Mouse (Mus musculus): ENCODE results near the gene Nprl3.
"Not testable (repeated sequence)": the region's sequence is repeated elsewhere in the genome, so short reads cannot be mapped to it uniquely, and the experiment has no call there.

The Nprl3 gene

DNA sequence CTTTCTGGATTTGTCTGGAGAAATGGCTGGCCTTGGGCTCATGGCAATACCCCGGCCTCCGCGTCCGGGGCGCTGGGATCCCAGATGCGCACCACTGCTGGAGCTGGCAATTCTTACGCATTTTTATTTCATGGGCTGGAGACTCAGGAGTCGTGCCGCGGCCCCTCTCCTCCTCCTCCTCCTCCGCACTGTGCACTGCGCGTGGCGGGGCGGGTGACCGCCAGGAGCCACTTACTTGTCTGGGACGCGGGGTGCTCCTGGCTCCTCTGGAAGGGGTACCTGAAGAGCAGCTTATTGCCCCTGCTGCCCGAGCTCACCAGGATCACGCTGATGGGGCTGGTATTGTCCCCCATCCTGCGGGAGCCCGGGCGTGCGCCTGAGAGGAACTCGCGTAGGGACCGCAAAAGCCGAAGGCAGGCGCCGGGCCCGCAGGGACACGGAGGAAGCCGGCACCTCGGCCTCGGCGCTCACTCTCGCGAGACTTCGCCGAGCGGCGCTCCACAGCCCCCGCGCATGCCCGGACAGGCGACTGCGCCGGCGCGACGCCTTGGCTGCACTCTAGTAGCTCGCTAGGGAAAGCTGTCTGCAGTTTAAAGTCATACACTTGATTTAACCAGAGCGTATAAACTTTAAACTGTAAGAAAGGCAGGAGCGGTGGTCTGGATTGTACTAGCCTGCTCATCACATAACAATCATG, at the start of gene Nprl3:
Nprl3 (minus strand) TSS at position 520 of the 697 bp plus-strand sequence.
- DNase-seq (ENCODE audit: extremely low spot score) = peak; percentile 92

DNA sequence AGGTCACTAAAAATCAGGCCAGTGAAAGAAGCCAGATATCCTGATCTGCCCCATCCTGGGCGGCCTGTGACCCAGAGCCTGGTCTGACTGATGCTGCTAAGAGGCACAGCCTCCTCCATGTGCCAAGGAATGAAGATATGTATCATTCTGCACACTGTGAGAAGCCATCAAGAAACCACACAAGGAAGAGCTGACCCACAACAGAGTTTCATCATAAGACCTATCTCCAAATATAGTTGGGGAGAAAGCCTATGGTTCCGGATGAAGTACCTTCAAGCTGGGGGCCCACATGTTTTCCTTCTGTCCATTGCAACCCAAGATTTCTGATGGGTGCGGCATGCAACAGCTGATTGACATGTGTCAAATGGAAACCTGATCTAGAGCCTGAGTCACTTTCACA, 48.5 kb upstream of the Nprl3 start:
- DNase-seq (ENCODE audit: extremely low spot score) = no peak

DNA sequence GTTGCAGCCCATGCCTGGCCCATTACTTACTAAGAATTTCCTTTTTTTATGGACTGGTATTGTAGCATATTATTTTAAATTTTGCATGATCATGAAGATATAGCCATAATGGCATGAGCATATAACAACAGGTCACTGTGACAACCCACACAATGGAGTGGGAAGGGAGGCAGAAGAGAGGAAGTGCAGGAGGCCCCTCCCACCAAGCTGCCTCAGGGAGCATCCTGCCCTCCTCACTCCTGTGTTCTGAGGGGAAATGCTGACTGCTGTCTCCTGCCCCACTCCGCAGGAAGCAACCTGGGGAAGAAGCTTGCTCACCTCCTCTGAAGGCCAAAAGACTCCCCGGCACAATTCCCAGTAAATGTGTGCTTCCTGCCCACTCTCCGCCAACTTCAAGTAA, 42.4 kb upstream of the Nprl3 start:
- DNase-seq (ENCODE audit: extremely low spot score) = no peak

DNA sequence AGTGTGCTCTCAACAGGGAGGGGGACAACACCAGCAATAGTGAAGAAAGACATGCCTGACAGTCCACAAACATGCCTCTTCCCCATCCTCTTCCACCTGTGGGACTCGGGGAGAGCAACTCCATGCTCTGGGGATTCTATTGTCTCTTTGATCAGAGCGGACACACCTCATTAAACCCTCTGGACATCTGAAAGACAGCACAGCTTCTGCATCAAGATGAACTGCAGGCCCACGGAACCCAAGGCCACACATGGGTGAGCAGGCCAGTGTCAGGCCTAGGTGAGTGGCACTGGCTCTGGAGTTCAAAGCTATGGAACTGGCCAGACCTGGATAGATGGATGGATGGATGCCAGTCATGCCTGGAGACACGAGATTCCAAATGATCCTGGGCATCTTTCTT, 41.9 kb upstream of the Nprl3 start:
- DNase-seq (ENCODE audit: extremely low spot score) = no peak

DNA sequence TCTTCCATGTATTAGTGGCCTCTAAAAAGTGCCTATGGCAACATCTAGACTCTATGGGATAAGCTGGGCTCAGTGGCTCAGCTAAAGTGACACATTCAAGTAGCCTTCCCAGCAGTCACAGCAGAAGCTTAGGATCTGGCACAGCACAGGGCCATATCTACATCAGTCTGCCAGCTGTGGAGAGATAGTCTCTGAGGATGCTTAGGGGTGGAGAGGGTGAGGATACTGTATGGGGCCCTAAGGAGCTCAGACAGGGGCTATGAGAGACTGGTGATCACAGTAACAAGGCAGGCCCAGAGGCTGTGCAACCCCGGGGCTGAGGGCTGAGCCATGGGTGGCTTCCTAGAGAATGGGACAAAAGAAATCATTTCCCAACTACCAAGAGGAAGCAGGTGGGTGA, 39.5 kb upstream of the Nprl3 start:
- no peak for DNase-seq (ENCODE audit: extremely low spot score)

DNA sequence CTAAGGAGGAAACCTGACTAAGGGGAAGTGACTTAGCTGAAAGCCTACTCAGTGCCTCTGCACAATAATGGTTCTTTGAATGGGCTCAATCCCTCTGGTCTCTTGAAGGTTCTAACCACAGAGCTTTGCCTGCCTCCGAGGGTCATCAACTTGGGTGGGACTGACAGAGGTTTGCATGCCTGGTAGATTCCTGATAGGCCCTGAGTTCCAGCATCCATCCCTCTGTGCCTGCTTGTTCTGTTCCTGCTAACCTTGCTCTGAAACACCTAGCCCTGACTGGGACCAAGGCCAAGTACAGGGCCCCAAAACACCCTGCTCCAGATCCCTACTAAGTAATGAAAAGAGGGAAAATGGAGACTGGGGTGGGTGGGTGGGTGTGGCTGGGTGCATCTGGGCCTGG, 35.9 kb upstream of the Nprl3 start:
- no peak for DNase-seq (ENCODE audit: extremely low spot score)

DNA sequence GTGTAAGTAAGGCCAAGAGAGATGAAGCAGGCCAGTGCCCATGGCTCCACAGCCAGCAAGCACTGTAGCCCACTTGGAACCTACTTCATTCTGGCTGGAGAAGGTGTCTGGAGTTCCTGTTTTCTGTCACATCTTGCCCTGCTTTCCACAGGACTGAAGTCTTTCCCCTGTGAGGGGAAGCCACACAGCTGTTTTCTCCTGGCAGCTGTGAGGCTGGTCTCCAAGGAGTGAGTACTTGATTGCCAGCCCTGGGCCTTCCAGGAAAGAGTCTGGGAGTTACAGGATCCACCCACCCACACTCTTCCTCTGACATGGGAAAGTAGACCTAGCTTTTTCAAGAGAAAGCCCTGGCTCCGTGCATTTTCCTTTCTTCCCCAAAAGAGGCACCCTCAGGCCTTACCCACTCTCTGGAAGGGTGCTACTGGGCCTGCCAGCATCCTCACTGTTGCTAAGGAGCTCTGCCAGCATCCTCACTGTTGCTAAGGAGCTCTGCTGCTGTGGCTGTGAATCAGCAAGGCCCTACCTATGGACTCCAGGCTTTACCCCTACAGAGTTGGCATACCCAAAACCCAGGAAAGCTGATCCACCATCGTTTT, 35.4 kb upstream of the Nprl3 start:
- DNase-seq (ENCODE audit: extremely low spot score) = no peak

DNA sequence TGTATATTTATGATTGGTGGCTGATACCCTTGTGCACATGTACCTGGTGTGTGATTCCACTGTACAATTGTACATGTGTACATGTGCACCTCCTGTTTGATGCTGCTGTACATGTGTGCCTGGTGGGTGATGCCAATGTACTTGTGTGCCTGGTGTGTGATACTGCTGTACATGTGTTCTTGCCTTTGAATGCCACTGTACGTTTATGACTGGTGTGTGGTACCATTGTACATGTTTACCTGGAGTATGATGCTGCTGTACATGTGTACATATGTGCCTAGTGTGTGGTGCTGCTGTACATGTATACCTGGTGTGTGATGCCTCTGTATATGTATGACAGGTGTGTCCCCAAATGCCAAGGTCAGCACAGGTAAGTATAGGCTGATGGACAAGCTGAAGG, 34.0 kb upstream of the Nprl3 start:
- no peak for DNase-seq (ENCODE audit: extremely low spot score)

DNA sequence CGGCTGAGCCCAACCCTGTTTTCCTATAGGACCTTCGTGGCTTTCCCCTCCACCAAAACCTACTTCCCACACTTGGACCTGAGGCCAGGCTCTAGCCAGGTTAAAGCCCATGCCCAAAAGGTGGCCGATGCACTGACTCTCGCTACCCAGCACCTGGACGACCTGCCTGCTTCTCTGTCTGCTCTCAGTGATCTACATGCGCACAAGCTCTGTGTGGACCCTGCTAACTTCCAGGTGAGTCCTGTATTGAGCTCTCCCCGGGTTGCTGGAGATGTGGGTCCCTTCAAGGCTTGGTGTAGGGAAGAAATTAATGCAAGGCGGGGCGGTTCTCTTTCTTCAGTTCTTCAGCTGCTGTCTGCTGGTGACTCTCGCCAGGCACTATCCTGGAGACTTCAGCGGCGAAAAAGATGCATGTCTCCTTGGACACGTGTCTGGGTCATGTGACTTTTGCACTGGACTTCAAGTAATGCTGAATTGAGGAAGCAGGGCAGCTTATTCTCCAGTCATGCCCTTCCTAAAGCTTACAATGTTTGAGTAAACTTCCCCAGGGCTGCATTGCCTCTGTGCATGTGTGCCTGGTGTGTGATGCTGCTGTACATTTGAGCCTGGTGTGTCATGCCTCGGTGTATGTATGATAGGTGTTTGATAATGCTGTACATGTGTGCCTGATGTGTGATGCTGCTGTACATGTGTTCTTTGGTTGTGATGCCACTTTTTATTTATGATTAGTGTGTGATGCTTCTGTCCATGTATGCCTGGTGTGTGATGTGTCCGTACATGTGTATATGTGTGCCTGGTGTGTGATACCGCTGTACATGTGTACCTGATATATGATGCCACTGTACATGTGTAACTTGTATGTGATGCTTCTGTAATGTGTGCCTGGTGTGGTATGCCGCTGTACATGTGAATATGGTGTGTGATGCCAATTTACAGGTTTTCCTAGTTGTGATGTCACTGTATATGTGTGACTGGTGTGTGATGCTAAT, 33.1 kb upstream of the Nprl3 start:
- DNase-seq (ENCODE audit: extremely low spot score) = no peak

DNA sequence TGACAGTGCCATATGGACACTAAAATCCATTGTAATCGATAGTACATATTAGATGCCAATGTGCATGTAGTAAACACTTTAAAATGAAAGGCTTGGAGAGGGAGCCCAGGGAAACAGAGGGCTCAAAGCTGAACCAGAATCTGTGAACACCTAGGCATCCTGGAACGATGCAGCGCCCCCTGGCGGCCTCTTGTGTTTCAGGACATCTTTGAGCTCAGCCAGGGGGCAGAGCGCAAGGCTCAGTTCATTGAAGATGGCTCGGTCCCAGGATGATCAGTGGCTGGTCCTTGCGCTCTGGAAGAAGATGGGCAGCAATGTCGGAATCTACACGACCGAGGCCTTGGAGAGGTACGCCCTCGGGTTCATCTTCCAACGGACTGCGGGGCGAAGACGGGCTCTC, 32.4 kb upstream of the Nprl3 start, which contains the start of gene Hbq1a:
Hbq1a (plus strand) TSS at position 205 of the 400 bp plus-strand sequence.
- DNase-seq (ENCODE audit: extremely low spot score) = not testable (repeated sequence)

DNA sequence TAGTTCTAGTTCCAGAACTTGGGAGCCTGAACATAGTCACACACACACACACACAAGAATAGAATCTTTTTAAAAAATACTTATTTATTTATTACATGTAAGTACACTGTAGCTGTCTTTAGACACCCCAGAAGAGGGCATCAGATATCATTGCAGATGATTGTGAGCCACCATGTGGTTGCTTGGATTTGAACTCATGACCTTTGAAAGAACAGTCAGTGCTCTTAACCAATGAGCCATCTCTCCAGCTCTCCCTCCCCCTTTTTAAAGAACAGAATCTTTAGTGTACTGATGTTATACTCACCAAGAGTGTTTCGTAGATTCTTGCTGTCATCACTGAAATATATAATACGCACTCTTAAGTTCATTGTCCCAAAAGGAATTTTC, 31.0 kb upstream of the Nprl3 start:
- DNase-seq (ENCODE audit: extremely low spot score) = no peak

DNA sequence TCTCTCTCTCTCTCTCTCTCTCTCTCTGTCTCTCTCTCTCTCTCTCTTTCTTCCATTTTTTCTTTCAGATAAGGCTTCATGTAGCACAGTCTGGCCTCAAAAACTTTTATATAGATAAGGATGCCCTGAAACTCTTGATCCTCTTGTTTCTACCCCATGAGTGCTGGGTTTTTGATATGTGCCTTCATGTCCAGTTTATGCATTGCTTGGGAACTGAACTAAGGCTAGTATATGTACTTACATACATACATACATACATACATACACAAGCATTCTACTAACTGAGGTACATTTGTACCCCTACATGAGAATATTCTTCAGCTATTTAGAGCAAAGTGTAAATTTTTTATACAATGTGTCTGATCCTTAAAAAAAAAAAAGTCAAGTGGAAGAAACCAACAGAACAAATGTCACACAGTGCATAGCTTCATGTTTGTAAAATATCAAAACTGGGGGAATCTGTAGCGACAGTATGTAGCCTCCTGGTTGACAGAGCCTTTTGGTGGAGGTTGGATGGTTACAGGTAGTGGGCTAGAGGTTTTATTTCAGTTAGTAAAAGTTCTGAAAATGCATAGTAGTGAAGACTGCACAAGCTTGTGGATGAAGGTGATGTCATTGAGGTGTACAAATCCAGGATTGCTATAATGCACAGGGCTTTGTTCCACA, 30.5 kb upstream of the Nprl3 start:
- DNase-seq (ENCODE audit: extremely low spot score) = no peak

DNA sequence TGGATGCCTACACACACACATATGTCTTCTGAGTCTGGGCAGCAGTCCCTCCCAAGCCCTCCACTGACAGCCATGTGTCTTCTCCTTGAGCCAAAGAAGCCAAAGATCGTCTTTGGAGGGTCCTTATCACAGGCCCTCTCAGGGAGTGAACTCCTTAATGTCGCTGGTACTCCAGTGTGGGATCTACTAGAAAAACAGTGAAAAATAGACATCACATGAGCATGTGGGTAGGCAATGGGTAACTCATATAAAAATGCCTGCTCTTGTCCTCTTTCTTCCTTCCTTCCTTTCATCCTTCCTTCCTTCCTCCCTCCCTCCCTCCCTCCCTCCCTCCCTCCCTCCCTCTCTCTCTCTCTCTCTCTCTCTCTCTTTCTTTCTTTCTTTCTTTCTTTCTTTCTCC, 29.9 kb upstream of the Nprl3 start:
- DNase-seq (ENCODE audit: extremely low spot score) = not testable (repeated sequence)

DNA sequence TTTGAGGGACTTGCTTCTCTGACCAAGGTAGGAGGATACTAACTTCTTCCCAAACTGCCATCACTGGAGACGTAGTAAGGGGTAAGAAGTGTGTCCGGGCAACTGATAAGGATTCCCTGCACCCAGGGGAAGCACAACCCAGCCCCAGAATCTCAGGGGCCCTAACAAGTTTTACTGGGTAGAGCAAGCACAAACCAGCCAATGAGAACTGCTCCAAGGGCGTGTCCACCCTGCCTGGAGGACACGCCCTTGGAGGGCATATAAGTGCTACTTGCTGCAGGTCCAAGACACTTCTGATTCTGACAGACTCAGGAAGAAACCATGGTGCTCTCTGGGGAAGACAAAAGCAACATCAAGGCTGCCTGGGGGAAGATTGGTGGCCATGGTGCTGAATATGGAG, 28.7 kb upstream of the Nprl3 start, which contains the start of gene Hba-a2:
Hba-a2 (plus strand) TSS at position 287 of the 400 bp plus-strand sequence.
- DNase-seq (ENCODE audit: extremely low spot score) = not testable (repeated sequence)

DNA sequence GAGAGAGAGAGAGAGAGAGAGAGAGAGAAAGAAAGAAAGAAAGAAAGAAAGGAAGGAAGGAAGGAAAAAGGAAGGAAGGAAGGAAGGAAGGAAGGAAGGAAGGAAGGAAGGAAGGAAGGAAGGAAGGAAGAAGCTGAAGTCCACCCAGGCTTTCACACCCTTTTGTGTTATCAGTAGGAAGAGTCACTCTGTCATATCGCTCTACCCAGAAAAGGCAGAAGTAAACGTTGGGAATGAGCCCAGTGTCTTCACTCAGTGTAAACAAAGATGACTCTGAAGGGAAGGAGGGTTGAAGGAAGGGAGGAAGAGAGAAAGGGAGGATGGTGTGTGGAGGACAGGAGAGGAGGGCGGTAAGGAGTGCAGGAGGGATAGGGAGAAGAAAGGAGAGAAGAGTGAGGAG, 26.0 kb upstream of the Nprl3 start:
- DNase-seq (ENCODE audit: extremely low spot score) = not testable (repeated sequence)

DNA sequence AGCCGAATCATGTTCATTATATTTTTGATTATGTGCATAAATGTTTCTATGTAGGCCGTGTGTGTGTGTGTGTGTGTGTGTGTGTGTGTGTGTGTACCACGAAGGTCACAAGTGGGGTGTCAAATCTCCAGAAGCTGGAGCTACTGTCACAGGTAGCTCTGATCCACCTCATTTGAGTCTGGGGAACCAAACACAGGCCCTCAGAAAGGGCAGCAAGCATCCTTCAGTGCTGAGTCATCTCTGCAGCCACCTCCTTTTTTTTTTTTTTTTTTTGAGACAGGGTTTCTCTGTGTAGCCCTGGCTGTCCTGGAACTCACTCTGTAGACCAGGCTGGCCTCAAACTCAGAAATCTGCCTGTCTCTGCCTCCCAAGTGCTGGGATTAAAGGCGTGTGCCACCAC, 25.3 kb upstream of the Nprl3 start:
- DNase-seq (ENCODE audit: extremely low spot score) = not testable (repeated sequence)

DNA sequence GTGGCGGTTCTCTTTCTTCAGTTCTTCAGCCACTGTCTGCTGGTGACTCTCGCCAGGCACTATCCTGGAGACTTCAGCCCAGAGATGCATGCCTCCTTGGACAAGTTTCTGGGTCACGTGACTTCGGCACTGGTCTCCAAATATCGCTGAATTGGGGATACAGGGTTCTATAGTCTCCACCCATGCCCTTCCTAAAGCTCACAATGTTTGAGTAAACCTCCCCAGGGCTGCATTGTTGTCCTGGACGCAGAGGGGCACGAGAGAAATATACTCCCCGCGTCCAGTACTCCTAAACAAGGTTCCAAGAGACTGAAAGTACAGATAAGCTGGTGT, 20.0 kb upstream of the Nprl3 start:
- no peak for DNase-seq (ENCODE audit: extremely low spot score)

DNA sequence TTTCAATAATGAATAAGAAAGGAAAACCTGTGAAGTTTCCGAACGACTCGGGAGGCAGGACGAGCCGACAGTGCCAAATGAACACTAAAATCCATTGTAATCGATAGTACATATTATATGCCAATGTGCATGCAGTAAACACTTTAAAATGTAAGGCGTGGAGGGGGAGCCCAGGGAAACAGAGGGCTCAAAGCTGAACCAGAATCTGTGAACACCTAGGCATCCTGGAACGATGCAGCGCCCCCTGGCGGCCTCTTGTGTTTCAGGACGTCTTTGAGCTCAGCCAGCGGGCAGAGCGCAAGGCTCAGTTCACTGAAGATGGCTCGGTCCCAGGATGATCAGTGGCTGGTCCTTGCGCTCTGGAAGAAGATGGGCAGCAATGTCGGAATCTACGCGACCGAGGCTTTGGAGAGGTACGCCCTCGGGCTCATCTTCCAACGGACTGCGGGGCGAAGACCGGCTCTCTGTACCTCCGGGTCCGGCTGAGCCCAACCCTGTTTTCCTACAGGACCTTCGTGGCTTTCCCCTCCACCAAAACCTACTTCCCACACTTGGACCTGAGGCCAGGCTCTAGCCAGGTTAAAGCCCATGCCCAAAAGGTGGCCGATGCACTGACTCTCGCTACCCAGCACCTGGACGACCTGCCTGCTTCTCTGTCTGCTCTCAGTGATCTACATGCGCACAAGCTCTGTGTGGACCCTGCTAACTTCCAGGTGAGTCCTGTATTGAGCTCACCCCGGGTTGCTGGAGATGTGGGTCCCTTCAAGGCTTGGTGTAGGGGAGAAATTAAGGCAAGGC, 19.4 kb upstream of the Nprl3 start, which contains the start of gene Hbq1b:
Hbq1b (plus strand) TSS at position 271 of the 798 bp plus-strand sequence.
- DNase-seq (ENCODE audit: extremely low spot score) = peak; percentile 55

DNA sequence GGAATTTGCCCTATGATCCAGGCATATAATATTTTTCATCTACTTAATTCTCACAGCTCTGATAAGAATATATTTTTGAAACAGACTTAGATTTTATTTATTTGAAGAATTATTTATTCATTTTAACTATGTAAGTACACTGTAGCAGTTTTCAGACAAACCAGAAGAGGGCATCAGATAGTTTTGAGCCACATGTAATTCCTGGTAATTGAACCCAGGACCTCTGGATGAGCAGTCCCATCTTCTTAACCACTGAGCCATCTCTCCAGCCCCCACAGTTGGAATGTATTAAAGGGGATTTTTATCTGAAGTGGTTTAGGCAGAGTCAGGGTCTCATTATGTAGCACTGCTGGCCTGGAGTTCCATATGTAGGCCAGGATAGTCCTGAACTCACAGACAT, 18.4 kb upstream of the Nprl3 start:
- DNase-seq (ENCODE audit: extremely low spot score) = not testable (repeated sequence)

DNA sequence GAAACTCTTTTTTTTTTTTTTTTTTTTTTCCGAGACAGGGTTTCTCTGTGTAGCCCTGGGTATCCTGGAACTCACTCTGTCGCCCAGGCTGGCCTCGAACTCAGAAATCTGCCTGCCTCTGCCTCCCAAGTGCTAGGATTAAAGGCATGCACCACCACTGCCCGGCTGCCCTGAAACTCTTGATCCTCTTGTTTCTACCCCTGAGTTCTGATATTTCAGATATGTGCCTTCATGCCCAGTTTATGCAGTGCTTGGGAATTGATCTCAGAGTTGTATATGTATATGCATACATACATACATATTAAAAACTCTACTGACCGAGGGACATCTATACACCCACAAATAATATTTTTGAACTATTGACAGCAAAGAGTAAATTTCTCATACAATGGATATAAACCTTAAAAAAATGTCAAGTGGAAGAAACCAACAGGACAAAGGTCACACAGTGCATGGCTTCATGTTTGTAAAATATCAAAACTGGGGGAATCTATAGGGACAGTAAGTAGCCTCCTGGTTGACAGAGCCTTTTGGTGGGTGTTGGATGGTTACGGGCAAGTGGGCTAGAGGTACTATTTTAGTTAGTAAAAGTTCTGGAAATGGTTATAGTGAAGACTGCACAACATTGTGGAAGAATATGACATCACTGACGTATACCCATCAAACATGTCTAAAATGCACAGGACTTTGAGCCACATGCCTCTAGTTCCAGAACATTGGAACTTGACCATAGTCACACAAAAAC, 17.7 kb upstream of the Nprl3 start:
- DNase-seq (ENCODE audit: extremely low spot score) = no peak
